Mouse (Mus musculus): ENCODE data around the gene Ptcra. TPM values are rescaled to one million over a fixed set of nuclear protein-coding genes. Genes with fewer than 3 reads are reported as not detected.
A peak's percentile ranks its signal among the peaks of the same experiment; 100 is the strongest.

Ptcra gene
- polyA plus RNA-seq, 1 experiment: 2.0 TPM

GRCm38 (mm10) chr17:46712442-46712841, 51.1 kb downstream of the Ptcra start:
- Histone ChIP-seq H3K27ac (ENCODE audit: control insufficient read depth, insufficient read depth, low read depth, low read length, poor library complexity) (no peak overlapping the region), H3K4me1 (ENCODE audit: control insufficient read depth, insufficient read depth, low read length) (no peaks in the 10 kb centered on the region)
- TF ChIP-seq CTCF (IDR thresholded peaks at IDR 0.05; ENCODE audit: control insufficient read depth, insufficient read depth, low read length): no peak
- TF ChIP-seq POLR2A (IDR thresholded peaks at IDR 0.05; ENCODE audit: borderline replicate concordance, control insufficient read depth, low read depth, low read length): no peak

GRCm38 (mm10) chr17:46711612-46712271, 51.8 kb downstream of the Ptcra start:
- under 1% methylated on average over 74 of the region's 76 CpGs for WGBS

More at GRCm38 (mm10) chr17:46712442-46712841, 51.1 kb downstream of the Ptcra start:
- H3K4me3 ChIP-seq (replicated peaks; ENCODE audit: control insufficient read depth, low read depth, low read length): peak overlapping the region; percentile 99
- WGBS: 2% methylated on average over 7 of the region's 7 CpGs

GRCm38 (mm10) chr17:46710959-46711597, 52.4 kb downstream of the Ptcra start, which contains the start of gene Pex6:
Pex6 (plus strand) TSS chr17:46711463.
- TF ChIP-seq POLR2A (IDR thresholded peaks at IDR 0.05; ENCODE audit: borderline replicate concordance, control insufficient read depth, low read depth, low read length) (peak; percentile 65; the same call in 1 of the 2 replicates), CTCF (IDR thresholded peaks at IDR 0.05; ENCODE audit: control insufficient read depth, insufficient read depth, low read length) (no peak)
- H3K4me1 ChIP-seq (ENCODE audit: control insufficient read depth, insufficient read depth, low read length): no peaks in the 10 kb centered on the region
- WGBS: 6% methylated on average over 36 of the region's 36 CpGs
- peak within 1 kb of the TSS; percentile 88 for H3K27ac ChIP-seq (ENCODE audit: control insufficient read depth, insufficient read depth, low read depth, low read length, poor library complexity)
- H3K4me3 ChIP-seq (replicated peaks; ENCODE audit: control insufficient read depth, low read depth, low read length): peak within 1 kb of the TSS; percentile 99

More at GRCm38 (mm10) chr17:46711612-46712271, 51.8 kb downstream of the Ptcra start:
- Histone ChIP-seq H3K4me1 (ENCODE audit: control insufficient read depth, insufficient read depth, low read length) (no peaks in the 10 kb centered on the region), H3K4me3 (replicated peaks; ENCODE audit: control insufficient read depth, low read depth, low read length) (peak overlapping the region; percentile 99), H3K27ac (ENCODE audit: control insufficient read depth, insufficient read depth, low read depth, low read length, poor library complexity) (peak overlapping the region; percentile 88)
- TF ChIP-seq CTCF (IDR thresholded peaks at IDR 0.05; ENCODE audit: control insufficient read depth, insufficient read depth, low read length): no peak
- TF ChIP-seq POLR2A (IDR thresholded peaks at IDR 0.05; ENCODE audit: borderline replicate concordance, control insufficient read depth, low read depth, low read length): peak; percentile 5; the same call in 1 of the 2 replicates

GRCm38 (mm10) chr17:46706375-46707089, 57.0 kb downstream of the Ptcra start:
- 89% methylated on average over 14 of the region's 14 CpGs for WGBS
- TF ChIP-seq POLR2A (IDR thresholded peaks at IDR 0.05; ENCODE audit: borderline replicate concordance, control insufficient read depth, low read depth, low read length) (no peak), CTCF (IDR thresholded peaks at IDR 0.05; ENCODE audit: control insufficient read depth, insufficient read depth, low read length) (no peak)
- Histone ChIP-seq H3K4me3 (replicated peaks; ENCODE audit: control insufficient read depth, low read depth, low read length) (no peak overlapping the region), H3K27ac (ENCODE audit: control insufficient read depth, insufficient read depth, low read depth, low read length, poor library complexity) (no peak overlapping the region), H3K4me1 (ENCODE audit: control insufficient read depth, insufficient read depth, low read length) (peaks cover 4% of the 10 kb centered on the region)

Other genes with a start within 250 kb of the Ptcra start
- 11.1 and 14.9 TPM in 2 replicates for gene Cul9, start 217.3 kb downstream of the Ptcra start, polyA plus RNA-seq (2011; ENCODE audit: insufficient read depth, insufficient read length, low replicate concordance, missing spikeins)
- gene Srf, start 207.5 kb downstream of the Ptcra start, polyA plus RNA-seq (2011; ENCODE audit: insufficient read depth, insufficient read length, low replicate concordance, missing spikeins): 14.6 and 17.4 TPM in 2 replicates
- gene Ptk7, start 134.2 kb downstream of the Ptcra start, polyA plus RNA-seq (2011; ENCODE audit: insufficient read depth, insufficient read length, low replicate concordance, missing spikeins): 0.68 and 3.9 TPM in 2 replicates
- gene Klc4, start 117.7 kb downstream of the Ptcra start, polyA plus RNA-seq (2011; ENCODE audit: insufficient read depth, insufficient read length, low replicate concordance, missing spikeins): 6.6 and 11.9 TPM in 2 replicates
- gene Mrpl2, start 117.5 kb downstream of the Ptcra start, polyA plus RNA-seq (2011; ENCODE audit: insufficient read depth, insufficient read length, low replicate concordance, missing spikeins): 49.3 and 50.2 TPM in 2 replicates
- gene Cul7, start 113.4 kb downstream of the Ptcra start, polyA plus RNA-seq (2011; ENCODE audit: insufficient read depth, insufficient read length, low replicate concordance, missing spikeins): 9.1 and 12.5 TPM in 2 replicates
- 10.3 and 23.3 TPM in 2 replicates for gene Rrp36, start 89.4 kb downstream of the Ptcra start, polyA plus RNA-seq (2011; ENCODE audit: insufficient read depth, insufficient read length, low replicate concordance, missing spikeins)
- 31.5 and 53.0 TPM in 2 replicates for gene Mea1, start 84.9 kb downstream of the Ptcra start, polyA plus RNA-seq (2011; ENCODE audit: insufficient read depth, insufficient read length, low replicate concordance, missing spikeins)
- gene Klhdc3, start 82.8 kb downstream of the Ptcra start, polyA plus RNA-seq (2011; ENCODE audit: insufficient read depth, insufficient read length, low replicate concordance, missing spikeins): 37.6 and 41.7 TPM in 2 replicates
- 23.7 and 47.1 TPM in 2 replicates for gene Ppp2r5d, start 58.6 kb downstream of the Ptcra start, polyA plus RNA-seq (2011; ENCODE audit: insufficient read depth, insufficient read length, low replicate concordance, missing spikeins)
- 22.6 and 28.8 TPM in 2 replicates for gene Pex6, start 52.2 kb downstream of the Ptcra start, polyA plus RNA-seq (2011; ENCODE audit: insufficient read depth, insufficient read length, low replicate concordance, missing spikeins)
- gene Gnmt, start 34.5 kb downstream of the Ptcra start, polyA plus RNA-seq (2011; ENCODE audit: insufficient read depth, insufficient read length, low replicate concordance, missing spikeins): 2.9 and 3.0 TPM in 2 replicates
- 25.4 and 46.3 TPM in 2 replicates for gene Cnpy3, start 11.5 kb downstream of the Ptcra start, polyA plus RNA-seq (2011; ENCODE audit: insufficient read depth, insufficient read length, low replicate concordance, missing spikeins)
- 18.3 and 18.7 TPM in 2 replicates for gene 2310039H08Rik, start 8.9 kb upstream of the Ptcra start, polyA plus RNA-seq (2011; ENCODE audit: insufficient read depth, insufficient read length, low replicate concordance, missing spikeins)
- 26.9 and 45.0 TPM in 2 replicates for gene Rpl7l1, start 19.0 kb upstream of the Ptcra start, polyA plus RNA-seq (2011; ENCODE audit: insufficient read depth, insufficient read length, low replicate concordance, missing spikeins)
- 3.7 and 16.0 TPM in 2 replicates for gene Bicral, start 94.8 kb upstream of the Ptcra start, polyA plus RNA-seq (2011; ENCODE audit: insufficient read depth, insufficient read length, low replicate concordance, missing spikeins)
- 11.8 and 24.5 TPM in 2 replicates for gene Tbcc, start 127.0 kb upstream of the Ptcra start, polyA plus RNA-seq (2011; ENCODE audit: insufficient read depth, insufficient read length, low replicate concordance, missing spikeins)
- not detected in 2 replicates for gene Prph2, start 146.7 kb upstream of the Ptcra start, polyA plus RNA-seq (2011; ENCODE audit: insufficient read depth, insufficient read length, low replicate concordance, missing spikeins)
- 21.7 and 49.0 TPM in 2 replicates for gene Ubr2, start 246.8 kb upstream of the Ptcra start, polyA plus RNA-seq (2011; ENCODE audit: insufficient read depth, insufficient read length, low replicate concordance, missing spikeins)

Measured in bone marrow, adult 2 months (tissue).